Mouse (Mus musculus) testis, adult 2 months (tissue): ENCODE data around the gene Cacna2d1.

Experiments
- CTCF ChIP-seq: fragments of 200-500 bp; IDR thresholded peaks from 2 replicates; pipeline ENCODE4 v1.5.1; 2012; ENCODE audit warnings: low read depth, mild to moderate bottlenecking, inconsistent platforms, low read length, moderate library complexity; ENCODE audit not compliant: control insufficient read depth, insufficient read depth, insufficient replicate concordance
- POLR2A ChIP-seq: fragments of 200-500 bp; IDR thresholded peaks from 2 replicates; pipeline ENCODE4 v1.6.1; 2012; ENCODE audit warnings: low read depth, mild to moderate bottlenecking, inconsistent platforms, low read length, moderate library complexity; ENCODE audit not compliant: control insufficient read depth

DNA sequence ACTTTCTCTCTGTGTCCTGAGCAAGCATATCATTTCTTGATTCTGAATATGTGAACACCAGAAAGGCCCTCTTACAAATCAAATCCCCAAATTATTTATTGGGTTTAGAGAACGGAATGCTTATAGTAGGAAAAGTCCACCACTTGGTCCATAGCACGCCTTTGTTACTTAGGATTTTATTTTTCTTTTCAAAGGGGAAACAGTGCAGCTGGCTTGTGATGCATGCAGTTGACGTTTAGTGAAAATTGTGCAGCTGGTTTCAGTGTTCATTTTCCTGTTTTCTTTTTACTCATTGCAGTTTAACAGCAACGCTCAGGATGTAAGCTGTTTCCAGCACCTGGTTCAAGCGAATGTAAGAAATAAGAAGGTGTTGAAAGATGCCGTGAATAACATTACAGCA lies 365.1 kb downstream of the Cacna2d1 start:
- TF ChIP-seq CTCF (no peak), POLR2A (no peak)
